Mouse (Mus musculus): ENCODE data around the gene Ube2ql1. TPM values are rescaled to one million over a fixed set of nuclear protein-coding genes. Genes with fewer than 3 reads are reported as not detected.
A peak's percentile ranks its signal among the peaks of the same experiment; 100 is the strongest.

Gene Ube2ql1
- polyA plus RNA-seq, 2 experiments = 0.08 to 0.22 TPM

DNA sequence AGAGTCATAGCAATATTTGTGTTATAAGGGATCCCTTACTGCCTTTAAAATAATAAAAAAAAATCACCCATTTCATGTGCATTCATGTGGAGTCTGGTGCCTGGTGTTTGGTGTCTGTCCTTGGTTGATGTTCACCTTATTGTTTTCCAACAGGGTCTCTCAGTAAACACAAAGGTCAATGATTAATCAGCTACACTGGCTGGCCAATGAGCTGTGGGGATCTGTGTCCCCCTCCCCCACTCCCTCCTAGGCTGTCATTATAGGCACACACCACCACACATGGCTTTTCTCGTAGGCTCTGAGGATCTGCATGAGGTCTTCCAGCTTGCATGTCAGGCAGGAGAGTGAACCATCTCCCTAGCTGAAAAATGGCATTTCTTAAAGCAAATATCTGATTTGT, 38.9 kb downstream of the Ube2ql1 start:
- Histone ChIP-seq H3K9ac (replicated peaks) (no peak overlapping the region), H3K4me2 (ENCODE audit: low read depth) (peak overlapping the region; percentile 22; the same call in 1 of the 2 replicates), H3K4me1 (replicated peaks; ENCODE audit: control insufficient read depth in 2 of 2, insufficient read depth in 2 of 2, low read length in 1 of 2) (peaks cover 0 to 10% of the 10 kb centered on the region in 2 experiments; a peak in 2 of 4 replicates), H3K4me3 (ENCODE audit: insufficient read depth in 1 of 2, low read depth in 2 of 2, low read length in 2 of 2) (no peak overlapping the region), H3K27ac (no peak overlapping the region), H3K36me3 (replicated peaks; ENCODE audit: control insufficient read depth, insufficient read depth, low read depth) (no peaks in the 10 kb centered on the region), H3K9me3 (ENCODE audit: control insufficient read depth, low read length) (no peaks in the 10 kb centered on the region), H3K27me3 (ENCODE audit: control insufficient read depth, insufficient read depth, low read length) (no peaks in the 10 kb centered on the region)
- TF ChIP-seq CTCF (IDR thresholded peaks at IDR 0.05; ENCODE audit: low read depth) = no peak
- TF ChIP-seq EP300 (IDR thresholded peaks at IDR 0.05; ENCODE audit: low read depth) = no peak
- 31% methylated on average over 1 of the region's 1 CpGs for WGBS (ENCODE audit: insufficient replicate concordance)
- DNase-seq (ENCODE audit: low read depth in 3 of 3, low spot score in 3 of 3) (peak in 1 of 3 experiments; percentile 9), ATAC-seq (ENCODE audit: insufficient read depth) (peak; percentile 70)

DNA sequence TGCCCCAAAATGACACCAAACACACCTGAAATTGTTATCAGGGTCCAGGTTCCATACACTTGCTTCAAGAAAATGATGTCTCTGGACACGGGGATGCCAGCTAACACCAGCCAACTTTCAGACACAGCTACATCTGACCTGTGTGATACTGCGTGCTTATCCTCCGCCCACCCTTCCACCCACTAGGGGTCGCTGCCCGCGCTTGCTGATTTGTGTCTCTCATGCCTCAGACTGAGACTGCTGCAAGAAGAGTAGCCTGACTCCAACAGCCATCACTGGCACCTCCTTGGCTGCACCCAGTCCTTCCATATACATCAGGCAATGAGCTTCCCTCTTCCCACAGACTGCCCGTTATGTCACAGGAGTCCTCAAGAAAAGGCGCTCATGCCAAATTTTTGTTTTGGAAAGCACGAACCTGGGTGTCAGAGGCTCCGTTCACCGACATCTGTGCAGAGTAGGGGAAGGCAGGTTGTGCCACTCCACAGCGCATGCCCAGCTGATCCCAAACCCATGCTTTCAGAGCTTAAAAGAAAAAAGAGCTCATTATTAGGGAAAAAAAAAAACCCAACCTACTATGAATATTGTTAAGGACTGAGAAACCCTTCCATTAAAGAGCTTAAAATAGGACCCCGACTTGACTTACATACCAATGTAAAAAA, 43.2 kb downstream of the Ube2ql1 start:
- Histone ChIP-seq H3K27ac (no peak overlapping the region), H3K36me3 (replicated peaks; ENCODE audit: control insufficient read depth, insufficient read depth, low read depth) (no peaks in the 10 kb centered on the region), H3K4me2 (ENCODE audit: low read depth) (no peak overlapping the region), H3K4me1 (replicated peaks; ENCODE audit: control insufficient read depth in 2 of 2, insufficient read depth in 2 of 2, low read length in 1 of 2) (peaks cover 0 to 4% of the 10 kb centered on the region in 2 experiments; a peak in 2 of 4 replicates), H3K9ac (replicated peaks) (no peak overlapping the region), H3K27me3 (ENCODE audit: control insufficient read depth, insufficient read depth, low read length) (no peaks in the 10 kb centered on the region), H3K9me3 (ENCODE audit: control insufficient read depth, low read length) (no peaks in the 10 kb centered on the region), H3K4me3 (ENCODE audit: insufficient read depth in 1 of 2, low read depth in 2 of 2, low read length in 2 of 2) (no peak overlapping the region)
- ATAC-seq (ENCODE audit: insufficient read depth) (no peak), DNase-seq (ENCODE audit: low read depth in 3 of 3, low spot score in 3 of 3) (no peak)
- 37% methylated on average over 13 of the region's 13 CpGs for WGBS (ENCODE audit: insufficient replicate concordance)
- TF ChIP-seq EP300 (IDR thresholded peaks at IDR 0.05; ENCODE audit: low read depth) (no peak), CTCF (IDR thresholded peaks at IDR 0.05; ENCODE audit: low read depth) (peak; percentile 82)

DNA sequence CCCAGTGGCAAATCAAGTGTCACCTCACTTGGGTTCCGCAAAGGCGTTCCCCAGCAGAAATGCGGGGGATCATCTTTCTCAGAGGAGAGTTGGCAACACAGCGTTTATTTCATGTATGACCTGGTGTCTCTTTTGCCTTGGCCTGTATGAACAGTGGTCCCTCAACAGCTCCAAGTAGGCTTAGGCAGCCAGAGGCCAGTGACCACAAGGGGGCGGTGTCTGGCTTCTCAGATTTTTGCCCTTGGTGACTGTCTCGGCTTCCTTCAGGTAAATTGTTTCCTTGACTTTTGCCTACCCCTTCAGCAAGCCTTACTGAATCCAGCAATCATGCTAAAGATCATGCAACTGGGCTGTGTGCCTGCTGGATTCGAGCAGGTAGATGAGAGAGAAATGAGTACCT, 48.6 kb downstream of the Ube2ql1 start:
- TF ChIP-seq EP300 (IDR thresholded peaks at IDR 0.05; ENCODE audit: low read depth) (no peak), CTCF (IDR thresholded peaks at IDR 0.05; ENCODE audit: low read depth) (peak; percentile 80)
- H3K4me1 ChIP-seq (replicated peaks; ENCODE audit: control insufficient read depth in 2 of 2, insufficient read depth in 2 of 2, low read length in 1 of 2) = no peaks in the 10 kb centered on the region
- no peaks in the 10 kb centered on the region for H3K27me3 ChIP-seq (ENCODE audit: control insufficient read depth, insufficient read depth, low read length)
- no peak overlapping the region for H3K4me2 ChIP-seq (ENCODE audit: low read depth)
- ATAC-seq (ENCODE audit: insufficient read depth) (no peak), DNase-seq (ENCODE audit: low read depth in 3 of 3, low spot score in 3 of 3) (no peak)
- no peaks in the 10 kb centered on the region for H3K9me3 ChIP-seq (ENCODE audit: control insufficient read depth, low read length)
- no peaks in the 10 kb centered on the region for H3K36me3 ChIP-seq (replicated peaks; ENCODE audit: control insufficient read depth, insufficient read depth, low read depth)
- 31% methylated on average over 7 of the region's 7 CpGs for WGBS (ENCODE audit: insufficient replicate concordance)
- no peak overlapping the region for H3K27ac ChIP-seq
- H3K9ac ChIP-seq (replicated peaks) = no peak overlapping the region
- no peak overlapping the region for H3K4me3 ChIP-seq (ENCODE audit: insufficient read depth in 1 of 2, low read depth in 2 of 2, low read length in 2 of 2)

DNA sequence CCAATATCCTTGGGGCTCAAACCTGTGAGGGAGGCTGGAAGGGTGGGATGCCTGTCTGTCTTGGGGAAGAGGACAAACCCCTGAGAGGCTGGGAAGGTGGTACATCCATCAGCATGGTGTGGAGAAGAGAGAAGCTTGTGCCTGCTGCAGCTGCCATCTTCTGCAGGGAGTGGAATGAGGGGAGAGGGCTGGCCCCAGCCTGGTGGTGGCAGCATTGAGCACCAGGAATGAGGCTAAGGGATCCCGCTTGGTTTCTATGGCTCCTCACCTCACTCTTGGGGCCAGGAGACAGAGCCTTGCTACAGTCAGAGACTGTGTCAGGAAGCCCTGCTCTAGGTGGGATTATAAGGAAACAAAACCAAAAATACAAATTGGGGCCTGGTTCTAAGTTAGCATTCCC, 52.7 kb downstream of the Ube2ql1 start:
- 27% methylated on average over 1 of the region's 1 CpGs for WGBS (ENCODE audit: insufficient replicate concordance)
- no peak for DNase-seq (ENCODE audit: low read depth in 3 of 3, low spot score in 3 of 3)
- no peak for ATAC-seq (ENCODE audit: insufficient read depth)

DNA sequence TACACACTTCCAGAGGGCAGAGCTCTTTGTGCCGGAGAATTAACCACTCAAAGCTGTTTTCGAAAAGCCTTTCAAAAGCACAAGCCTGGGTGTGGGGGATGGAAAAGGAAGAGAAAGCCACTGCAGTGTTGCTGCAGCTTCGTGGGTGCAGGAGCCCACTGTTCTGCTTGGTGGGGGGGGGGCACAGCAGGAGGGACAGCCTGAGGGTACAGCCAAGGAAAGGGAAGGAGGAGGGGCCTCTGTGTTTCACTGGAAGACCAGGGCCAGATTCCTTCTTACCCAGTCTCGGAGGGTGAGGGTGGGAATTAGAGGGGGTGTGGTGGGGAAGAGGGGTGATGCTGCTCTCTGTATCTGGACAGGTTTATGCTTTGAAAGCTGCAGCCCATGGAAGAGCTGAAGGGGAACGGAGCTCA, 54.3 kb downstream of the Ube2ql1 start:
- no peaks in the 10 kb centered on the region for H3K9me3 ChIP-seq (ENCODE audit: control insufficient read depth, low read length)
- no peaks in the 10 kb centered on the region for H3K27me3 ChIP-seq (ENCODE audit: control insufficient read depth, insufficient read depth, low read length)
- TF ChIP-seq EP300 (IDR thresholded peaks at IDR 0.05; ENCODE audit: low read depth) (no peak), CTCF (IDR thresholded peaks at IDR 0.05; ENCODE audit: low read depth) (no peak)
- no peak overlapping the region for H3K27ac ChIP-seq
- H3K4me1 ChIP-seq (replicated peaks; ENCODE audit: control insufficient read depth in 2 of 2, insufficient read depth in 2 of 2, low read length in 1 of 2) = no peaks in the 10 kb centered on the region
- H3K9ac ChIP-seq (replicated peaks) = no peak overlapping the region
- DNase-seq (ENCODE audit: low read depth in 3 of 3, low spot score in 3 of 3) (no peak), ATAC-seq (ENCODE audit: insufficient read depth) (no peak)
- WGBS (ENCODE audit: insufficient replicate concordance) = 42% methylated on average over 5 of the region's 5 CpGs
- no peak overlapping the region for H3K4me3 ChIP-seq (ENCODE audit: insufficient read depth in 1 of 2, low read depth in 2 of 2, low read length in 2 of 2)
- no peak overlapping the region for H3K4me2 ChIP-seq (ENCODE audit: low read depth)
- H3K36me3 ChIP-seq (replicated peaks; ENCODE audit: control insufficient read depth, insufficient read depth, low read depth) = no peaks in the 10 kb centered on the region

More for the DNA sequence above, 52.7 kb downstream of the Ube2ql1 start:
- Histone ChIP-seq H3K4me3 (ENCODE audit: insufficient read depth in 1 of 2, low read depth in 2 of 2, low read length in 2 of 2) (no peak overlapping the region), H3K9ac (replicated peaks) (no peak overlapping the region), H3K4me2 (ENCODE audit: low read depth) (no peak overlapping the region), H3K4me1 (replicated peaks; ENCODE audit: control insufficient read depth in 2 of 2, insufficient read depth in 2 of 2, low read length in 1 of 2) (no peaks in the 10 kb centered on the region), H3K9me3 (ENCODE audit: control insufficient read depth, low read length) (no peaks in the 10 kb centered on the region), H3K27me3 (ENCODE audit: control insufficient read depth, insufficient read depth, low read length) (no peaks in the 10 kb centered on the region), H3K27ac (no peak overlapping the region), H3K36me3 (replicated peaks; ENCODE audit: control insufficient read depth, insufficient read depth, low read depth) (no peaks in the 10 kb centered on the region)
- TF ChIP-seq CTCF (IDR thresholded peaks at IDR 0.05; ENCODE audit: low read depth) (peak; percentile 46), EP300 (IDR thresholded peaks at IDR 0.05; ENCODE audit: low read depth) (no peak)
